Mouse (Mus musculus) neural tube, embryonic 10.5 days (tissue): ENCODE data around the gene Agtpbp1.

Source experiments
- DNase-seq: peaks from one replicate; pipeline ENCODE4 v3.0.0-alpha.2; 2017; ENCODE audit warnings: low spot score; ENCODE audit errors: extremely low spot score

Agtpbp1 gene

DNA sequence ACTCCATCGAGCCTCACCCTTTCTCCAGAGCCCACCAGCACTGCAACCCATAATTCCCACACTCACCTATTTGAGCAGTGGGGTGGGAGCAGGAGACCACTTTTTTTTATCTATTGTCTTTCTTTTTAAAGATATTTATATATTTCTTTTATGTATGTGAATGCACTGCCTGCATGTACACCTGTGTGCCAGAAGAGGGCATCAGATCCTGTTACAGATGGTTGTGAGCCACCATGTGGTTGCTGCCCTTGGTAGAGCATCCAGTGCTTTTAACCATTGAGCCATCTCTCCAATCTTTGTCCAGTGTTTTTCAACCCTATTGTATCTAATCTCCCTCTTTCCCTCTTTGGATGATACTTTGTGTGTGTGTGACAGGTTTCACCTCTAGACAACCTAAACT lies 150.5 kb downstream of the Agtpbp1 start:
- DNase-seq = no peak

DNA sequence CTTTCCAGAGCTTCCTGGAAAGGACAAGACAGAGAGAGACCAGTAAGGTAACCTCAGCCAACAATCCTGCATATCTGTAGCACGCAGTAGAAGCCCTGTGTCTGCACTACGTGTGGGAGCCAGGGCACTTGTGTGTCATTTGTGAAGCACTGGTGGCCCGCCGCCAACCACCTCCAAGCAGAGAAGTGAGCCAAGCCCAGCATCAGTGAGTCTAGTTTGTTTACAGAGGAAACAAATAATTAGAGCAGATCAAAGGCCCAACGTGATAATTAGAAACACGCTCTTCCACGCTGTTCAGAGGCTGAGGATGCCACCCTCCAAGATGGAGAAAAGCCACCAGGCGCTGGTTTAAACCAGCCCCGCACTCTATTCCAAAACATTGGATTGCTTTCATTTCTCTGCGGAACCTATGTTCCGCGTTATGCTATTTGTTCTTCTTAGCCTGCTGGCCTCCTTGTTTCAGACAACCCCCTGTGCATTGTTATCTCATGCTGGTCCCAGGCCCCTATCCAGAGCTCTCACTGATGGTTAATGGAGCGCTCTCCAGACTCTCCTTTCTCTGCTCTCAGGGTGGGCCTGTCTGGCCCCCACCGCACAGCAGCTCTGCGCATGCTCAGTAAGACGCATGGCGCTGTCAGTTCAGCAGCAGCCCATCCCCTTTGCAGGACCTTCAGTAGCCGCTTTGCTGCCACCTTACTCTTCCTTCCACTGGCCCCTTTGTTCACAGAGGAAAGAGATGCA lies 153.7 kb downstream of the Agtpbp1 start:
- DNase-seq = no peak

DNA sequence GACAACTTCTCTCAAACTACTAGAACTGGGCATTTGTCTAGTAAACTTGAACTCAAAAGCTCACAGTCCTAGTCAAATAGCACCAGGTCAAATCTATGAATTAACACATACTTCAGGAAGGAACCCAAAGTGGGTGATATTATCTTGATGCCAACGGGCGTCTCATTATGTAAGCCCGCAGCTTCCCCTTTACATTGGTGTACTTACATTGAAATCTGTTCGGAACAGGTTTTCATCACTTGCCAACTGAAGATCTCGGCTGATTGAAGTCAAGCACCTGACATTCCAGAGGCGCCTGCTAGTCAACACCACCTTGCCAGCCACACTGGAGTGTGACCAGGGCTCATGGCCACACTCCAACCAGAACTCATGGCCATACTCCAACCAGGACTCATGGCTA lies 155.7 kb downstream of the Agtpbp1 start:
- no peak for DNase-seq

DNA sequence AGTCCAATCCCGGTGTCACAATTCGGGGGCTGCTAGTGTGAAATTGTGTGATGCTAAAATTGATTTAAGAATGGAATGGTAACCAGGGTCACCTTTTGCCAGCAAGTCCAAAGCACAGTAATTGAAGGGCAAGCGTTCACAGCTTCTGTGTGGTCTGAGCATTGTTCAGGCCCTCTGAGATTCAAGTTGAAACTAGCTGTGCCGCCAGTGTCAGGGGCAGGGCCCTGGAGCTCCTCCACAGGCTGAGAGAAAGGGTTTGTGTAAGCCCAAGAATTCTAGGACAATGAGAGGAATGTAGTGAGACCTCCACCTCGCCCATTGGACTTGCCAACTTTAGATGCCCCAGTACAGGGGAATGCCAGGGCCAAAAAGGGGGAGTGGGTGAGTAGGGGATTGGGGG lies 161.2 kb downstream of the Agtpbp1 start:
- DNase-seq = no peak

DNA sequence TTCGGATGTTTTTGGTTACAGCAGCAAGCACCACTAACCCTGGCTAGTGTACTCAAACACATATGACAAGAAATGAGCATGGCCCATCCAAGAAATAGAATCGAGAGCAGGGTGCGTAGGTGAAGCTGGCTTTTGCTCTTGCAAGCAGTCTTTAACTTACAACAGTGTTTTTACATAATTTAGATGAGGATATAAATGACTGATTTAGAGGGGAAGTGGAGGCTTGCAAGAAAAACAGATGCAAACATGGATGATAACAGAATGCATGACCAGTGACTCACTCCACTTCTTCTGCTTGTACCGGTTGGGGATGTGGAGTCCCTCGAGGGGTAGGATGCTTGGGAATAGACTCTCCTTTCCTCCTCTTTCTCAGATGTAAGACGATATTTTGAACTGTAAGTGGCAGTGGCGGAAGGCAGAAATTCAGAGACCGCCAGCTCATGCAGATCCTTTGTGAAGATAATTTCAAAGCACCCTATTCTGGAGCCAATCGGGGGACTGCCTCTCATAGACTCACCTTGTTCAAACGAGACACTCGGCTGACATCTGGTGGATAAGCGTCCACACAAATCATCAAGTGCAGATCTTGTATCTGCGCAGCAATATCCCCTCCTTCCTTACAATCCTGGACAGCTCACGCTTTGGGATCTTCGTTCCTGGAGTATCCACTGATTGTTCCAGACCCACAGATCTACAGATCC lies 168.3 kb downstream of the Agtpbp1 start:
- no peak for DNase-seq

DNA sequence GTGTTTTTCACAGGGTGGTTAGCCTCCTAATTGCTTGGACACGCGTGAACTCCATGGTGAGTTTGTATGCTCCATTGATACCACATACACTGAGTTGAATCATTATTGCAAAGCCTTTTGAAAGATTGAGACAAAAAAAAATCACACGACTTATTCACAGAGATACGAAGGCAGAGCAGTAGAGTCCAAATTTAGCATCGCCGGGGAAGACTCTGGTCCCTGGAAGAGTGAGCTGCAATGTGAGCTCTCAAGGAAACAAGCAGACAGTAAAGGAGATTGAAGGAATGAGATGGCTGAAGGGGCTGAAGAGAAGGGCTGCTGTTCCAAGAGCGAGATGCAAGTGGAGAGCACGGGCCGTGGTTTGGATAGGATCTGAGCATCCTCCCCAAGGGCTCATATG lies 171.1 kb downstream of the Agtpbp1 start:
- no peak for DNase-seq

DNA sequence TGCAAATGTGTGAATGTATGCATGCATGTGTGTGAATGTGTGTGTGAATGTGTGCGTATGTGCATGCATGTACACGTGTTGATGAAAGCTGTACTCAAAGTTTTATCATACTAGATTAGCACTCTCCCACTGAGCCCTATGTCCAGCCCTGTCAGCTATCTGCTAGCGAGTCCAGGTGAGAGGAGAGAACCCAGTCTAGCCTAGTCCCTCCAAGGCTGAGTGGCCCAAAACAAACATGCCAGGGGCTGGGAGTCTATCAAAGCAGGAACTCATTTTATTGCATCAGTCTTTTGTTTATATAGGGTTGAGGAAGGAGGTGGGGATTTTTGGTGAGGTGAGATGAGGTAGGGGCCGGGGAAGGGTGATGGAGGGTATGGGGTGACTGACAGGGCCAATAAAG lies 172.4 kb downstream of the Agtpbp1 start:
- no peak for DNase-seq

DNA sequence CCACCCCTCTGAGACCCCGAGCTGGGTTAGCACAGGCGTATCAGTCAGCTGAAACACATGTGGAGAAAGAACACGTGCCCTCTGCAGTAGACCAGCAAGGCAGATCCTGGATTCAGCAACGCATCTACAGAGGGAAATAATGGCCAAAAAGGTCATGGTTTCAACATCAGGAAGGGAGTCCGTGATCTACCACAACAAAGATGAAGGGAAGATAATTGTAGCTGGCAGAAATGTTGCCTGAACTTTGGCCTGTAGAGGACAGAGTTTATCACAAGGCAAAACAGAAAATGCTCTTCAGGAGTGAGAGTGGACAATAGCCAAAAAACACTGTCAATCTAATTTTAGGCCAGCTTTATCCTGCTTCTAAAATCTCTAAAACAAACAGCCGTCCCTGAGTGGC lies 177.8 kb downstream of the Agtpbp1 start:
- no peak for DNase-seq

DNA sequence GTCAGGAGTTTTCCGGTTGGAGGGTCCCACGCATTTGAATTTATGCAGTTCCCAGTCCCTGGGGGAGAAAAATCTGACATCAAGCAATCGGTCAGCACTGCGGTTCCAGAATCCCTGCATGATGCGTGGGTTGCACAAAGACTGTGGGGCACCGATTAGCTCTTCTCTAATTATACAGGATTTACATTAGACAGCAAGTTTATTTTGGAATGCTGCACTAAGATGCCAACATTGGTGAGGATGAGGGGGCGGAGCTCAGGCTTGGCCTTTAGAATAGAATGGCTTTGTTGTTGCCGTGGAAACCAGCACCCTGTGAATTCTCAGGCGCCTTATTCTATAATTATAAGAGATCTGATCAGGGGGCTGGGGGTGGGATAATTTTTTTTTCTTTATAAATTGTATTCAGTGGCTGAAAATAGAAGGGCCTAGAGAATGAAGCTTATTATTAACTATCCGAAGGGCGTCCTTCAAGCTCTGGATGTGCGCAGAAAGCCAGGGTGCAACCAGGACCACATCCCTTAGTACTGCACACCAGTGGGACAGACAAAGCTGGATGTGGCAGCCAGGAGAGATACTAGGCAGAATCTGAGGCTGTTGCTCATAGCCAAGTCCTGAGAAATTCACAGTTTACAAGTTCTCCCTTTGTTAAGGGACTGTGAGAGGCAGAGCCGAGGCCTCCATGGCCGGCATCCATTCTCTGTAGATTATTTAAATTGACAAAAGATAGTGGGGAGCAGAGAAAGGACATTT lies 182.8 kb downstream of the Agtpbp1 start:
- no peak for DNase-seq

DNA sequence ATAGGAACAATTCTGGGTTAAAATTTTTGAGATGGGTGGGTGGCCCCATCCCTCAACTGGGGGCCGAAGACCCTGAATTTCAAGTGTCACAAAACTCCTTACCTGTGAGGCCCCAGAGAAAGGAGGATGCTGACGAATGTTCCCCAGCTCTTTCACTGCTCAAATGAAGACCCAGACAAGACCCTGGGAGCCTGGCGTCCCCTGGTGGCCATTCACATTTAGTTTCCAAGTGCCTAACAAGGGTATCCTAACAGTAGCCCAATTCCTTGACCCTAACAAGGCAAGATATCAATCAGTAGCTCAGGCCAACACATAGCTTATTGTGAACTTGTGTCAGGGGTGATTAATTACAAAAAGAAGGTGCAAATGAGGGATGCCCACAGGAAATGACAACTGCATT lies 187.5 kb downstream of the Agtpbp1 start:
- DNase-seq = peak; percentile 63
